Mouse (Mus musculus): ENCODE results near the gene Ddx25. TPM values are rescaled to one million over a fixed set of nuclear protein-coding genes. Genes with fewer than 3 reads are reported as not detected.

The Ddx25 gene
- 0.18 TPM in 1 of 2 replicates, not detected in the other for polyA plus RNA-seq (2011; ENCODE audit: insufficient read depth, insufficient read length, low replicate concordance, missing spikeins)

- no peak for TF ChIP-seq POLR2A (IDR thresholded peaks at IDR 0.05; ENCODE audit: borderline replicate concordance, control insufficient read depth, low read depth, low read length)
- TF ChIP-seq CTCF (IDR thresholded peaks at IDR 0.05; ENCODE audit: control insufficient read depth, insufficient read depth, low read length) = no peak
- Histone ChIP-seq H3K4me1 (ENCODE audit: control insufficient read depth, insufficient read depth, low read length) (no peaks in the 10 kb centered on the region), H3K4me3 (replicated peaks; ENCODE audit: control insufficient read depth, low read depth, low read length) (peak within 1 kb of the TSS; percentile 81), H3K27ac (ENCODE audit: control insufficient read depth, insufficient read depth, low read depth, low read length, poor library complexity) (no peak within 1 kb of the TSS)
- WGBS = 2% methylated on average over 58 of the region's 59 CpGs
These were observed at the start of gene Ddx25, which contains the start of gene Pus3 for GRCm38 (mm10) chr9:35558257-35559008. Gene Ddx25 (minus strand): TSS chr9:35558528. Gene Pus3 (plus strand): TSS chr9:35558595.

GRCm38 (mm10) chr9:35607647-35608405 lies 49.5 kb upstream of the Ddx25 start:
- Histone ChIP-seq H3K4me1 (ENCODE audit: control insufficient read depth, insufficient read depth, low read length) (no peaks in the 10 kb centered on the region), H3K27ac (ENCODE audit: control insufficient read depth, insufficient read depth, low read depth, low read length, poor library complexity) (no peak overlapping the region), H3K4me3 (replicated peaks; ENCODE audit: control insufficient read depth, low read depth, low read length) (no peak overlapping the region)
- WGBS = 59% methylated on average over 8 of the region's 8 CpGs
- no peak for TF ChIP-seq CTCF (IDR thresholded peaks at IDR 0.05; ENCODE audit: control insufficient read depth, insufficient read depth, low read length)
- no peak for TF ChIP-seq POLR2A (IDR thresholded peaks at IDR 0.05; ENCODE audit: borderline replicate concordance, control insufficient read depth, low read depth, low read length)

- H3K27ac ChIP-seq (ENCODE audit: control insufficient read depth, insufficient read depth, low read depth, low read length, poor library complexity) = no peak overlapping the region
- TF ChIP-seq POLR2A (IDR thresholded peaks at IDR 0.05; ENCODE audit: borderline replicate concordance, control insufficient read depth, low read depth, low read length) (no peak), CTCF (IDR thresholded peaks at IDR 0.05; ENCODE audit: control insufficient read depth, insufficient read depth, low read length) (no peak)
- 10% methylated on average over 2 of the region's 2 CpGs for WGBS
- H3K4me3 ChIP-seq (replicated peaks; ENCODE audit: control insufficient read depth, low read depth, low read length) = no peak overlapping the region
- H3K4me1 ChIP-seq (ENCODE audit: control insufficient read depth, insufficient read depth, low read length) = no peaks in the 10 kb centered on the region
These were observed 34.6 kb upstream of the Ddx25 start for GRCm38 (mm10) chr9:35592903-35593302.

GRCm38 (mm10) chr9:35587674-35588073 lies 29.3 kb upstream of the Ddx25 start:
- no peak overlapping the region for H3K4me3 ChIP-seq (replicated peaks; ENCODE audit: control insufficient read depth, low read depth, low read length)
- H3K4me1 ChIP-seq (ENCODE audit: control insufficient read depth, insufficient read depth, low read length) = no peaks in the 10 kb centered on the region
- TF ChIP-seq POLR2A (IDR thresholded peaks at IDR 0.05; ENCODE audit: borderline replicate concordance, control insufficient read depth, low read depth, low read length) (no peak), CTCF (IDR thresholded peaks at IDR 0.05; ENCODE audit: control insufficient read depth, insufficient read depth, low read length) (no peak)
- WGBS = 14% methylated on average over 1 of the region's 1 CpGs
- no peak overlapping the region for H3K27ac ChIP-seq (ENCODE audit: control insufficient read depth, insufficient read depth, low read depth, low read length, poor library complexity)

GRCm38 (mm10) chr9:35574416-35574815 lies 16.1 kb upstream of the Ddx25 start:
- no peak for TF ChIP-seq POLR2A (IDR thresholded peaks at IDR 0.05; ENCODE audit: borderline replicate concordance, control insufficient read depth, low read depth, low read length)
- H3K4me1 ChIP-seq (ENCODE audit: control insufficient read depth, insufficient read depth, low read length) = no peaks in the 10 kb centered on the region; the same call in 1 of the 2 replicates
- WGBS = 13% methylated on average over 32 of the region's 32 CpGs
- H3K27ac ChIP-seq (ENCODE audit: control insufficient read depth, insufficient read depth, low read depth, low read length, poor library complexity) = no peak overlapping the region
- no peak overlapping the region for H3K4me3 ChIP-seq (replicated peaks; ENCODE audit: control insufficient read depth, low read depth, low read length)

GRCm38 (mm10) chr9:35570663-35571062 lies 12.3 kb upstream of the Ddx25 start:
- TF ChIP-seq CTCF (IDR thresholded peaks at IDR 0.05; ENCODE audit: control insufficient read depth, insufficient read depth, low read length) = no peak
- no peak for TF ChIP-seq POLR2A (IDR thresholded peaks at IDR 0.05; ENCODE audit: borderline replicate concordance, control insufficient read depth, low read depth, low read length)
- Histone ChIP-seq H3K4me3 (replicated peaks; ENCODE audit: control insufficient read depth, low read depth, low read length) (no peak overlapping the region), H3K27ac (ENCODE audit: control insufficient read depth, insufficient read depth, low read depth, low read length, poor library complexity) (no peak overlapping the region; the same call in 1 of the 2 replicates), H3K4me1 (ENCODE audit: control insufficient read depth, insufficient read depth, low read length) (no peaks in the 10 kb centered on the region; the same call in 1 of the 2 replicates)
- WGBS = 13% methylated on average over 5 of the region's 5 CpGs

- TF ChIP-seq POLR2A (IDR thresholded peaks at IDR 0.05; ENCODE audit: borderline replicate concordance, control insufficient read depth, low read depth, low read length) = peak; percentile 89
- TF ChIP-seq CTCF (IDR thresholded peaks at IDR 0.05; ENCODE audit: control insufficient read depth, insufficient read depth, low read length) = peak; percentile 12; the same call in 1 of the 2 replicates
- WGBS = under 1% methylated on average over 86 of the region's 86 CpGs
- Histone ChIP-seq H3K27ac (ENCODE audit: control insufficient read depth, insufficient read depth, low read depth, low read length, poor library complexity) (peak within 1 kb of the TSS; percentile 95), H3K4me3 (replicated peaks; ENCODE audit: control insufficient read depth, low read depth, low read length) (peak within 1 kb of the TSS; percentile 92), H3K4me1 (ENCODE audit: control insufficient read depth, insufficient read depth, low read length) (no peaks in the 10 kb centered on the region; the same call in 1 of the 2 replicates)
These were observed 11.5 kb upstream of the Ddx25 start, which contains the start of the genes Pate2 and Hyls1 for GRCm38 (mm10) chr9:35569571-35570534. Gene Pate2 (plus strand): TSS chr9:35570284. Gene Hyls1 (minus strand): TSS chr9:35570398.
